Mouse (Mus musculus) CD4-positive, CD25-positive, alpha-beta regulatory T cell, adult 4 months (primary cell): ENCODE measurements around the gene Zeb2. TPM values are rescaled to one million over a fixed set of nuclear protein-coding genes. Genes with fewer than 3 reads are reported as not detected.

Experiments
- ATAC-seq: one replicate; pipeline ENCODE4 v1.8.0; 2017
- polyA plus RNA-seq, 2 experiments: library from polyadenylated mRNA; unstranded; fragments of 100-300 nt; shearing (Covaris generic); gene quantifications; one replicate each; pipeline ENCODE4 v1.2.1; 2017

Gene Zeb2
- 1 to 10 TPM in 1 of 2 experiments, under 1 TPM in 1; 0.71 to 2.3 TPM for polyA plus RNA-seq

DNA sequence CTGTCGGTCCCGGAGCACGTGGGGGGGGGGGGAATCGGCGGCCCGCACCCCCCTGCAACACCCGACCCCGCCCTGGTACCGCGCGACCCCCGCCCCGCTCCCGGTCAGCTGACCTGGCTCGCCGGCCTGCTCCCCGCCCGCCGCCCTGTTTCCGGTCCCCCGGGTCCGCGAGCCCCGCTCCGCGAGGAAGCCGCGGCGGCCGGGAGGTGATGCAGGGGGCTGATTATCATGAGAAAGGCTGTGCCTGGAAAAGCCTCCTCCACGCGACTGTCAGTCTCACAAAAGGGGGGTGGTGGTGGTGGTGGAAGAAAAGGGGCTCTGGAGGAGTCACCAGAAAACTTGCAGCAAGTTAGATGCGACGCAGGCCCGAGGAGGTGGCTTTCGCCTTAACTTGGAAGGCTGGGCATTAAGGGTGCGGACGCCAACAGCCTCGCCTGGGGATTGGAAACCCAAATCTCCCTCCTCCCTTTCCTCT lies at the start of gene Zeb2:
Zeb2 (minus strand) TSS at position 309 of the 475 bp plus-strand sequence.
- peak; percentile 60 for ATAC-seq

DNA sequence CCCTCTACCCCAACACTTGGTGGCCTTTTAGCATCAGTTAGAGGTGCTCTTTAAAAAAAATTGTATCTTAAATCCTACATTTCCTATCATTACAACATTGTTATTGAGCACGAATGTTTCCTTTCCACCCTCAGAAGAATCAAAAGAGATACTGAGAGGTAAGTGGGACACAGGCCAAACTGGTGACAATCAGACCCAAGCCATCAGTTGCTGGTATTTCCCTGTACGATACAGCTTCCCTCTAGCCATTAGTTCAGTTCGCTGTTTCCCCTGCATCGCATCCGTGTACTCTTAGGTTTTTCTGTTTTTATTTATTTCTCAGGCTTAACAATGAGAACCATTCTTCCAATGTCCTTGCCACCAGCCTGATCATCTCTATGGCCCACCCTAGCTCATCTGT lies 41.6 kb upstream of the Zeb2 start:
- no peak for ATAC-seq

DNA sequence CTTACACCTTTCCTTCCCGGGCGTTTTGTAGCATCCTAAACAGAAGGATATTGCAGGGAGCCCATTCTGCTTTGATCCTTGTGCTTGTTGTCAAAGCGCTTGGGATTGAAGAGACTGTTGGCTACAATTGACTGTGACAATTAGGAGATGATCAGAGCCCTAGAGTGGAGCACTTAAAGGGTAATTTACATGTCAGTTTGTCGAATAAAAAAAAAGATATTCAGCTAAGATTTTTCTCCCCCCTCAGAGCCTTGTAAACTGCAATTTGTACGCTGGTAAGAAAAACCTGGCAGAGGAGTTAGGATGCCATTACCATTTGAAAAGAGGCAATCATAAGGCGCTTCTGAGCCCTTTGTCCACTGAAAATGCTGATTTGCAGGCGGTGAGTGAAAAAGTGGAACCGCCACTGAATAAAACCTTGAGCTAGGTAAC lies 41.2 kb upstream of the Zeb2 start:
- no peak for ATAC-seq

DNA sequence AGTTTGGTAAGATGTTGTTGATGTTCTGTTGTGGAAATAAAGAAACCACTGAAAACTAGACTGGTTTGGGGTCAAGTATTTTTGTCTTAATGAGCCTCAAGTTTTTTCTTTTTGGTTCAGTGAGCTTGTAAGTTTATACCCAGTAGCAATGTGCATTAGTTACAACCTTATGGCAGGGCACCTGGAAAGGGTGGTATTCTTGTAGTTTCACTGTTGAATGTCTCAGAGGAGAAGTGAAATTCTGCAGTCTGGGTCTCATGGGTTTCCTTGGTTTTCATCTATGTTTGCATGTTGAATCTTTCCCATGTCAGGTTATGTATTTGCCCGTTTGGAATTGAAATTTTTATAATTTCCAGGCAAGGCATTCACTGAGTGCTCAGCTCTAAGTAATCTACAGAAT lies 36.1 kb upstream of the Zeb2 start:
- no peak for ATAC-seq

DNA sequence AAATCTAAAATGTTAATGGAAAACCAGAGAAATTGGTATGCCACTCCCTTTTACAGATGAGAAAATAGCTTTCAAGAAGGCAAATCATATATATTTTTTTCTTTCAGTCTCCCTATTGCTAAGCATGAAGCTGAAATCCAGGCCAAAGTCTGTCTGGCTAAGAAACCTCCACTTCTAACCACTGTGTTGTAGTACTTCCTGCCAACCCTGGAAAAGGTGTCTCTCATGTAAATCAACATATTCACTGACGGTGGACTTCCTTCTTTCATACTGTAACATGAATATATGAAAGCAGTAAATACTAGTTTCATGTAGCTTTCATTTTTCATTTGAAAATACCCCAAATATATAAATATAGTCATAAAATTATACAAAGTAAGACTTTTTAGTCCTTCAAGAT lies 26.0 kb upstream of the Zeb2 start:
- ATAC-seq: no peak

DNA sequence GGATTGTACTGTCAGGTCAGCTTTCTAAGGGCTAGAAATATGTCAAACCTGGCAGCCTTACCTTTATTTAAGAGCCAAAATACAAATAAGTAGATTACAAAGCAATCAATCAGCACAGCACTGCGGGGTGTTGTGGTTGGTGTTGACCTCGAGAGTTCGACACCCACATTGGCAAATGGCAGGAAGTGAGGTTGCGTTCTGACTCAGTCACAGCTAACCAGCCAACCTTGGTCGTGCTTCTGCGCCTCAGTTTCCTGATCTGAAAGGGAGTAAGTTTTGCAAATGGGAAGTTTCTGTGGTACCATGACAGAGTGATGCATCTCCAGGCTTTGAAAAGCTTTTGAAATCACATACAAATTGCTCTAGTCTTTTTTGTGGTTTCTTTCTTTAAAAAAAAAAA lies 21.7 kb upstream of the Zeb2 start:
- ATAC-seq: peak; percentile 57

DNA sequence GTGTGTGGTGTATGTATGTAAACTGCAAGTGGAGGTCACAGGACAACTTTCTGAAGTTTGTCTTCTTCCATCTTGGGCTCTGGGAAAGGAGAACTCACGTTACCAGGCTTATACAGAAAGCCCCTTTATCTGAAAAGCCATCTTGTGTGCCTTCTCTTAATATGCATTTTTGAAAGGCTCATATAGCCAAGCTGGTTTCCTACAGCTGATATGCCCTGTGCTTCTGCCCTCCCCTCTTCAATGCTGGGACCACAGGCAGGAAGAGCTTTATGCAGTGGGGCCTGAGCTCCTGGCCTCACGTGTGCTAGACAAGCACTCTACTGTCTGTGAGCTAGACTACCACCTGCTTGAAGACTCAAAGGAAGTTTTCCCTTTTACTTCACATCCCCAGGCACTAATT lies 19.6 kb upstream of the Zeb2 start:
- no peak for ATAC-seq

DNA sequence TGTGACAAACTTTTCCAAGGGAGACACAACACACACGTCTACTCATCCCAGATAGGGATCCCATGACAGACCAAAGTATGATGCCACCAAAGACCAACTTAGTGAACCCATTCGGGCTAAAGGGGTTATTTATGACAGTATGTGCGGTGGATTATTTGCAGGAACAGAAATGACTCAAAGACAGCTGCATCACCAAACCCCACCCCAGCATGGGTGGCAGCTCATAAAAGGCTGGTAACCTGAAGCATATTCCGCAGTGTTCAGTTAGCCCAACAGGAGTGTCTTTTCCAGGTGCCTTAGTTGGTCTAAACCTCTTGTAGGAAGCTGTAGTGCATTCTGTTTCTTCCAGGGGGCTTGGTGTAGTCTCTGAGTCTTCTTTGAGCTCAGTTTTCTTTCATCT lies 16.0 kb upstream of the Zeb2 start:
- no peak for ATAC-seq

DNA sequence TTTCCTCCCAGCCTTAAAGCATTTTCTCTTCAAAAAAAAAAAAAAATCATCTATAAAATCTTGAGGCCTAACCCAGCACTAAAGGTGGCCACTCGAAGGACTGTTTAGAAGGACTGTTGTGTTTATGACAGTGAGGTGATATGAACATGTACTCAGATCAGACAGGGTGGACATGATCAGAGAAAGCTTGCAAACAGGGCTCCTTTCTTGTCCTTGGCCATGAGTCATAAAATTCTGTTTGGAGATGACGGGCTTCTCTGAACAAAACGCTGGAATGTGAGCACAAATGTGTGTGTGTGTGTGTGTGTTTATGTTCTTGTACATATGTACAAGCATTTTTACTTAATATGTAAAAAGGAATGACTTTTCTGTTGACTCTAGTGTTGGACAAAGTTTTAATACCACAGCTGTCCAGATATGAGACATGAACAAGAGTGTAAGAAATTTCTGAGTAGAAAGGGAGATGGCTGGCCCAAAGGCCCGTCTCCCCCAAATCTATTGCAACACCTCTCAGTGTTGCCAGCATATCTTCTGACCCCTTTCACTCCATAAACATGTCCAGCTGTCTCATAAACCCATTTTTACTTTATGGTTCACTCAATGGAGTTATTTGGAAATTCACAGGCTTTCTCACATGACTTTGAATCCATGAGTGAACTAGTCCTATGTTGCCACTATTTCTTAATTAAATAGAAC lies 13.4 kb upstream of the Zeb2 start:
- ATAC-seq: no peak

DNA sequence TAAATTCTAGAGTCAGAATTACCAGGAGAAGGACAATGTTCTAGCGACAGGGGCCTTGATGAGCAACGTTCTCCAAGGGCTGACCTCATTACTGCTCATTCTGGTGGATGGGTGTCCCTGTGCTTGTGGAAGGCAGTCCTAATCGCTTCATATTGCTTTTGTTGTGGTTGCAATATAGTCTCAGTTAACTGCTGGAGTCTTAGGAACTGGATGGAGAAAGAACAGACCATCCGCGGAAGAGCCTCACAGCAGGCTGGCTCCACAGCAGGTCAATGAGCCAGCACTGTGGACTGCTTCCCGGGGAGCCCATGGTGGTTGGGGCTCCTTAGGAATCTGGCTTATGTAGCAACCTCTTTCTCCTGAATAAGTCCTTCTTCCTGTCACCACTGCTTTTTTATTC lies 12.4 kb upstream of the Zeb2 start:
- no peak for ATAC-seq

DNA sequence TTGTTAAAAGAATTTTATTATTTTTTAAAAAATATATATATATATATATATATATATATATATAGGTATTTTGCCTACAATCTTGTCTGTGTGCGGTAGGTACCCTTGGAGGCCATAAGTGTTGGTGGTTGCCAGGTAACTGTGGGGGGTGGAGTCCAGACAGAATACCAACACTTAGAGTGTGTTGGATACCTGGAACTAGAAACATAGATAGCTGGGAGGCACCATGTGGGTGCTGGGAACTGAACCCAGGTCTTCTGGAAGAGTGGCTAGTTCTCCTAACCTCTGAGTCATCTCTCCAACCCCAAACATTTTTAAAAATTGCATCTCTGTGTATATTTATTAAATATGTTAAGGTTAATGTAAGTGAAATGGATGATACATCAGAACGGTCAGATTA lies 11.5 kb upstream of the Zeb2 start:
- no peak for ATAC-seq

DNA sequence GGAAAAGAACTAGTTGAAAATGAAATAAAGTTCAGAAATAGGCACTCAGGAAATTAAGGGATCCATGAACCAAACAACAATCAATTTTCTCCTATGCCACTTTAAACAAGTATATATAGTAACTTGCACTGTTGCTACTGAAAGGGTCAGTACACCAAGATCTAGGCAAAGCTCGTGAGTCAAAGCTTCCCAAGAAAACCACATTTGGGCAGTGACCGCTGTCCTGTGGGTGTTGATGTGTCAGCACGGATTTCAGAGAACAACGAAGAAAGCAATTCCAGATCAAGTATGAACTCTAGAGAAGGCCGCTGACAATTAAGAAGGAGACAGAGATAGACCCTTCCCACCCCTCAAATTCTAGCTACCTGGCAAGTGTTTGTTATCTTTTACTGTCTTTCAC lies 9.2 kb upstream of the Zeb2 start:
- ATAC-seq: no peak

DNA sequence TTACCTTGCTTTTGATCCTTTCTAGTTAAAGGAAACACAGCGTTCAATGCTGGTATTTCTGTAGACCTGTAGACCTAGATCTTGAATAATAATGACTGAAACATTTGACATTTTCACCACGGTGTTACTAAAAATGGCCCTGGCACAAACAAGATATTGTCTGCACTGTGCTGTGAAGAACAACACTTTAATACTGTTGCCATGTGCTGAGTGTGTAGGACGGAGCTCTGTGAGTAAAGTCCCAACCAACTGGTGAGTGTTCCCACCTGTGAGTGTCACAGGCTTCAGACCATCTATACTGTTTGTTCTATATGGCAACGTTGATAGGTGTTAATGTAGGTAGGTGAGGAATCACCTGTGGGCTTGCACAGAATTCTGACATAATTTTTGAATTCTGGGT lies 8.0 kb upstream of the Zeb2 start:
- no peak for ATAC-seq

DNA sequence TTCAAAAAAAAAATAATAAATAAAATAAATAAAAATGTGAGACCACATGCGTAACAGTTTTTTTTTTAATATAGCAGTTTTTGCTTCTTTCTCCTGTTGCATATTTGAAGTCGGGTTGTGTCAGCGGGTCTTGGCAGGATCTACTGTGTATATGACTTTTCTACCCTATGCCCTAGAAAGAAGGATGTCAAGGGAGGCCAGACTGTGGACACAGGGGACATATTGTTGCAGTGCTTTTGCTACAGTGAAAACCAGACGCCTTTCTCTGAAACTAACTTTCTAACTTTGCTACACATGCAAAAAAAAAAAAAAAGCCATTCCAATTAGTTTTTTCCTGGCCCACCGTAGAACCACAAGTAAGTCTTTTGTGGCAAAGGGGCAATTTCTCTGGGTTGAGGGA lies 6.3 kb upstream of the Zeb2 start:
- ATAC-seq: no peak

DNA sequence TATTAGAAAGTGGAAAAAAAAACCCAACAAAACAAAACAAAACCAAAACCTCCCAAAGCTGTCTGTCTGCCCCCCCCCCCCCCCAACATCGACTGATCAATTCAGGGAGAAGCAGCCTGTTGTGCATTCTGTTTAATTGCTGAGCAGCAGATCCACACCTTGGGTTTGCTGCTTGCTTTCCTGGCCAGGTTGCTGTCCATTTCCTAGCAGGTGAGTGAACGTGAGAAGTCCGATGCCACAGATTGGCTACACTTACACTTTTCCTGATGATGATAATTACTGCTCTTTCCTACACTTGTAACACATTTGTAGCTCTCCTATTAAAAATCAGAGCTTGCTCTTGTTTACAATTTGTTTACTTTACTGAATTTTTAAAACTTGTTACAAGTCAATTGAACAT lies 926 bp upstream of the Zeb2 start:
- no peak for ATAC-seq

DNA sequence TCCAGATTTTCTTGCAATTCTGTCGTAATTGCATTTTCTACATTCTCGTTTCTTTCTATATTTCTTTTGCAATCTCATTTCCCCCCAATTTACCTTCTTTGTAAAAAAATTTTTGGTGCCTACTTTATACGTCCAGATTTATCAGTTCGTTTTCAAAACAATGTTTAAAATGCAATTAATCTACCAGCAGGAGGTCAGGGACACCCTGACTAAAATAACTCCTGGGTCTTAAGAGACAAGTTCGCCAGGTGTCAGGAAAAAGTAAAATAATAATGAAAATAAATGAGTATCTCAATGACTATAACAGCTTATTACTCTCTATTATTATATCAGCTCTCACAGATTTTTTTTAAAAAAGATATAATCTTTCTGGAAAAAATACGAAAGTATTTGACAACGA lies 397 bp upstream of the Zeb2 start:
- no peak for ATAC-seq

DNA sequence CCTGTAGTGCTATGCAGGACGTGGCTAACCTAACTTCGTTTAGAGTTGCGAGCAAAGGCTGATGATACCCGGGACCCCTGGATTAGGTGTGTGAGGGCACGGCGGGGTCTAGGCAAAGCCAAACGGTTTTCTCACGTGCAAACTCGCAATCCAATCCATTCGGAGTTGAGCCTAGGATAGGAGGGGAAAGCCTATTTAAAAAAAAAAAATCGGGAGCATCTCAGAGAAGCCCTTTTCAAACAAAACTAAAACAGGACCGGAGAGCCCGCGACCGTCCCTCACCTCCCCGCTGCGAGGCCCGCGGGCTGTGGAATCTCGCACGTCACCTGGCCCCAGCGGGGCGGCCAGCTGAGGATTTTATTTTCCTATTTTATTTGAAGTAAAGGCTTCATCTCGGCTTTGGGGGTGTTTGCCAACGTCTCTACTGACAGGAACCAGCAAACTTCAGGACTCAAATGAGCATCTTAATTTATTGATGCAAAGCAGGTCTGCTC lies 617 bp downstream of the Zeb2 start:
- no peak for ATAC-seq

DNA sequence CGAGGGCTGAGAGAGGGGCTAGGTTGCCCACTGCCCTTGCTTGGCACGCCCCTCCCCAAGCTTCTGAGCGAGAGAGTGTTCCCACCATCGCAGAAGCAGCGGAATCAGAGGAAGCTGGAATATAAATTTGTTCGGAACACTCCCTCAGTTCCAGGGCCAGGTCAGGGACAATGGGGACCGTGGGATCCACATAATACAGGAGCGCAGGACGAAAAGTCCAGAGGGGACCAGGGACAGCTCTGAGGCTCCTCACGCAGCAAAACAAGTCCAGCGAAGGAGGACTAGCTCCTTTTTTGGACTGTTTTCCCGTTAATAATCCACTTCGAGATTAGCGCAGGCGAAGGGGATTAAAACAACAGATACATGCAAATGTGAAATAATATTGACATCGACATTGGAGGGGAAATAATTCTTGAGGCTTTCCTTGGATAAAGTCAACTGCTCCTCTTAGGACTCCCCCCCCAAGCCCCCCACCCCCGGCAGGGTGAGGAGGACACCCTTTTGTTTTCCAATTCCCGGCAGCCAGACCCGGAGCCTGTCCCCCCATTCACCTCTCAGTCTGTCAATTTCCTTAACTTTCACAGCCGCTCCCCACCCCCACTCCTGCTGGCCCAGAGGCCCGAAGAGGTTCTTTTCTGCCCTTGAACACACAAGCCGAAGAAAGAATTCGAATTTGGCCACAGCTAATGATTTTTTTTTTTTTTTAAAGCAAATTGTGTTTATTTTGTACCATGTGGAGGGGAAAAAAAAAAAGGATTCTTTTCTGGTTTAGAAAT lies 1.3 kb downstream of the Zeb2 start:
- ATAC-seq: no peak

DNA sequence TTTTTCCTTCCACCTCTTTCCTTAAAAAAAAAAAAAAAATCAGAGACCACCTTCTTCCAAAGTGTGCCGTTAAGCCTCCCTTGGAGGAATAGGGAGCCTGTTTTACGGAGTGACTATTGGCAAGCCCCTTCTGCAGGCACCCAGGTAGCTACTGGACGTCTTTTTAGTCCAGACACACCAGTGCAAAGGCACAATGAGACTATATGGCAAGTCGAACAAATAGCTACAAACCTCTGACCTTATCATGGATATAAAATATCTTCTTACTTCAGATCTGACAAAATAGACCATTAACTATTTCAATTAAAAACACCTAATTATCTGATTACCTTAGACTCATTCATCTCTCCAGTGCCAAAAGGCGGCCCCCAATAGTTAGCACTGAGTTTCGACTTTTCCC lies 2.0 kb downstream of the Zeb2 start:
- ATAC-seq: no peak

DNA sequence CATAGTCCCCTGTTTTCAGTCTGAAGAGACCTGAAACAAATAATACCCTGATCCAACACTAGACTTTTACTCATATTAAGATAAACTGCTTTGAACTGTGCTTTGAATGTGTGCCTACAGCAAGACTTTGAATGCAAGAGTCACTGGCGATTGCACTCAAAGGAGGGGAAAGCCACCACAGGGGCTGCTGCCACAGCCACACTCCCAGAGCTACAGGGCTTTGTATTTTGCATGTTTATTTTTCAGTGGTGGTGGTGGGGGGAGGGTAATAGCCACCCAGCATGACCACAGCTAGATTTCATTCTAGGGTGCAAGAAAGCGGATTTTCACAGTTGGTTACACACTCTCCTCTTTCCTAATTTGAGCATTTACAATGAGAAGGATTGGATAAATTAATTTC lies 2.6 kb downstream of the Zeb2 start:
- ATAC-seq: no peak

DNA sequence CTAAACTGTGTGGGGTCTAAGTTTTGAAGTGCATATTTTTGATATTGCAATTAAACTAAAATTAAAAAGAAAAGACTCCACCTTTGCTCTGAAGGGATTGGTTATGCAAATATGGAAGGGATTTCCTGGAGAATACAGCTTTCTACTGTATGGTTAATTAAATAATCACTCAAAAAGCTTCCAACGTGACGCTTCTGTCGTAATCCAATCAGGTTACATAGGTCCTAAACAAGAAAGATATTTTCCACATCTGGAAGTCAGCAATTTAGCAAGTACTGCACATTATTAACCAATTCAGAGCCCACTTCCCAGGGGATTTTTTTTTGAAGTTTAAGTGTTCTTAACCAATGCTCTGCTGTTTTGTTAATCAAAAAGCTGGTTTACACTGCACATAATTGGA lies 3.3 kb downstream of the Zeb2 start:
- no peak for ATAC-seq

DNA sequence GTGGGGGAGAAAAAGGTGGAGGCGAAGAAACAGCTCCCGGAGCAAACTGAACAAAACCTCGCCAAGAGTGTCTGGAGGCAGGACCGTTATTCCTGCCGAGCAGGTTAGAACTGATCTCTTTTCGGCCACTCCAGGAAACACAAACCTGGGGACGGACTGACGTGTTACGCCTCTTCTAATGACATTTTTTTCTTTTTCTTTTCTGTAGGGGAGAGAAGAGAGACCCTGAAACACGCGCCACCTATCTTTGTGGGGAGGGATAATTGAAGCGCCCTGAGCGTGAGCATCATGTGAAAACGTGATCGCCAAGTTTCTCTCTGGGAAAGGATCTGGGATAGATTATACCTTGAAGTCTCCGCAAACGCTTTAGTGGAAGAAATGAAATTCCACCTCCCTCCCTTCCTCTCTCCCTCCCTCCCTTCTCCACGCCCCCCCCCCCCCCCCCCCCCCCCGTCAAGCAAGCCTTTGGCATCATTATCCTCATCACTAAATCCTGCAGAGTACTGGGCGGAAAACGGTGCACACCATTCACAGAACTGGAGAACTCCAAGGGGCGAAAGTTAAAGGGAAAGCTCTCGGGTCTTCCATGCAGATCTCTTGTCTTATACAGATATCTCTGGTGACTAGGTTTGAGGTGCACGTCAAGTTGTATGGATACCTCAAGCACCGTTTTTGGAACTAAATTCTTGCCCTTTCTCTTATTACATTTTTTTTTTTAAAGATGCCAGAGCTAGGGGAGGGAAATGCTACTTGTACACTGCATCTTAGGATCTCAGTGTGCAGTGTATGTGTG lies 4.1 kb downstream of the Zeb2 start:
- ATAC-seq: no peak

DNA sequence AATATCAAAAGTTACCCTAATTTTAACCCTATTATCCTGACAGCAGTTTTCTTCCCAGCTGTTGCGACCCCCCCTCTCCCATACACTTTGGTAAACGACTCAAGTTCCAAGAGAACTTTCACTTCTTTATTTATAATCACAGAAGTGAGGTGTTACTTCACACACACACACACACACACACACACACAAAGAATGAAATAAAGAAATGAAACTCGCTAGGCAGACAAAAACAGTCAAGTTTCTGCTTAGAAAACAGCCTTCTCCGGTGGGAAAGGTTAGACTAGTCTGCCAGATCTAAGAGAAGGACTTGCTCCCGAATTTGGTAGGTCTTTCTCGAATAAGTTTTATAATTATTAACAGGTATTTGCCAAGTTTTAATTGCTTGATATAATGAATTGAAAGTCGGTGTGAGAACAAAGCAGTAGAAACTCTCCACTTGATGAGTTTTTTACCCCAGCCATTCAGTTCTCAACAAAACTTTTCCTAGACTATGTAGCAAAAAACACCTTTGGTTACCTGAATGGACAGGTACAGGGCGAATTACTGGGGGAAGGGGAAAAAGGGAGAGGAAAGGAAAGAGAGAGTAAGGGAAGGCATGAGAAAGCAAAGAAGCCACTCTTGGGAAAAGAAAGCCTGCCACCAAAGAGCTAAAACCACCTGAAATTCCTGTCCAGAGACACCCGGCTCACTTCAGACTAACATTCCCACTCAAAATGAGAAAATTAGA lies 5.0 kb downstream of the Zeb2 start:
- ATAC-seq: no peak
